Mouse (Mus musculus) forebrain, postnatal 0 days (tissue): ENCODE data around the gene Nipal4. TPM values are rescaled to one million over a fixed set of nuclear protein-coding genes. Genes with fewer than 3 reads are reported as not detected.

Source experiments
- ATAC-seq: fragments of 200-750 bp; cut with Nextera tagmentation; 2 replicates; pipeline ENCODE4 v1.8.0; 2017; ENCODE audit warnings: mild to moderate bottlenecking, moderate library complexity
- DNase-seq: peaks from one replicate; pipeline ENCODE4 v3.0.0-alpha.2; 2015
- H3K27ac ChIP-seq: fragments of 300-500 bp; sonication (generic); 2 replicates; pipeline ENCODE4 v1.5.1; 2014; ENCODE audit warnings: low read depth, mild to moderate bottlenecking, antibody characterized with exemption, low read length, moderate library complexity, mixed read lengths
- H3K27me3 ChIP-seq: fragments of 300-500 bp; sonication (generic); 2 replicates; pipeline ENCODE4 v1.6.1; 2014; ENCODE audit warnings: mild to moderate bottlenecking, low read length, mixed read lengths; ENCODE audit not compliant: insufficient read depth
- H3K36me3 ChIP-seq: fragments of 300-500 bp; sonication (generic); 2 replicates; pipeline ENCODE4 v1.6.1; 2014; ENCODE audit warnings: mild to moderate bottlenecking, moderate library complexity; ENCODE audit not compliant: insufficient read depth
- H3K4me1 ChIP-seq: fragments of 300-500 bp; sonication (generic); 2 replicates; pipeline ENCODE4 v1.6.1; 2014; ENCODE audit warnings: antibody characterized with exemption; ENCODE audit not compliant: insufficient read depth
- H3K4me2 ChIP-seq: fragments of 300-500 bp; sonication (generic); 2 replicates; pipeline ENCODE4 v1.6.1; 2014; ENCODE audit warnings: low read depth, mild to moderate bottlenecking, moderate library complexity
- H3K4me3 ChIP-seq: fragments of 300-500 bp; sonication (generic); 2 replicates; pipeline ENCODE4 v1.5.1; 2014; ENCODE audit warnings: low read depth, low read length, mixed read lengths
- H3K9ac ChIP-seq: fragments of 300-500 bp; sonication (generic); 2 replicates; pipeline ENCODE4 v1.6.1; 2014; ENCODE audit warnings: mild to moderate bottlenecking
- H3K9me3 ChIP-seq: fragments of 300-500 bp; sonication (generic); 2 replicates; pipeline ENCODE4 v1.6.1; 2016; ENCODE audit warnings: low read length
- CTCF ChIP-seq: sonication (generic); IDR thresholded peaks from 2 replicates; pipeline ENCODE4 v1.5.1; 2016; ENCODE audit warnings: antibody characterized with exemption, control low read depth, low read depth
- WGBS: fragments of 180-500 bp; shearing (Covaris S2); extraction: QIAGEN DNeasy Blood & Tissue Kit; methylation state at CpG from one replicate; pipeline ENCODE4 v1.1.7; 2014; 5-methylcytosine and 5-hydroxymethylcytosine counted together
- microRNA-seq, 2 experiments: library from miRNA; unstranded; fragments of <30 nt; microRNA quantifications; one replicate each; pipeline ENCODE4; 2016
- polyA plus RNA-seq: library from polyadenylated mRNA; unstranded; fragments of >200 nt; fragmentation: Nextera tagmentation; extraction: Ambion mirVana; gene quantifications from 2 replicates; pipeline ENCODE4 v1.2.1, GENCODE M21; 2015
- total RNA-seq: library from RNA; depleted of rRNA; stranded (reverse); fragments of >200 nt; gene quantifications from 2 replicates; pipeline ENCODE4 v1.2.3, GENCODE M21; 2014; rRNA removed

Gene Nipal4
- total and polyA plus RNA-seq, 2 experiments from 2014 or later = 0.07 to 0.14 TPM

DNA sequence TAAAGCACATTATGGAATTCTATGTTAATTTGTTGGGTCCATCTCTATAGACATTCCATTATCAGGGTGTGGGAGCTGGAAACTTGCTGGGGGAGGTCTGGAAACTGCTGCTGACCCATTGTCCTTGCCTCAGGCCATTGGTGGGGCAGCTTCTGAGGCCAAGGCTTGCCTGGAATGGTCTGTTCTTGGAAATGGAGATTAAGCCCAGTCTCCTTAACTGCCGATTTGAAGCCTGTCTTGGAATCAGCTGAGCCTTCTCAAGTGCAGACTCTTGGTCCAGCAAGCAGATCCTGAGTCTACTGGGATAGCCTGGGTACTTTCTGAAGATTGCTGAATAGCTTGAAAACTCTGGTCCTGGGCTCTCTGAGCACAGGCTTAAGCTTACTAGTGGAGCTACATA is 59.3 kb downstream of the Nipal4 start:
- no peak for ATAC-seq

DNA sequence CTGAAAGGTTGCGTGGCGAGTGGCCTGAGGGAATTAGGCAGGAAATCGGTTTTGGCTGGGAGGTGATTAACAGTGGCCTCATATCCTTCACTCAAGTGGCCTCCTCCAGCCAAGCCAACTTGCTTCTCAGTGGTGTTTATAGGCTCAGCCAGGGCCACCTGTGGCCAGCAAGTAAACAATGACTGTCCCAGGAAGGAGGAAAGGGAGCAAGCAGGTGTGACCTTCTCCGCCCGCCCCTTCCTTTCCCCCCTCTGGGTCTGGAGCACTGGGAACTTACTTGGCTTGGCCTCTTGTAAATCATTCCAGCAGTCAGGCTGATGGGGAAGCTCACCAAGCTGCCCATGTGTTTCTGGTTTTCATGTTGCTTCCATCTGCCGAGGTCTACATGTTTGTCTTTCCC is 64.2 kb downstream of the Nipal4 start:
- Histone ChIP-seq H3K4me3 (no peak overlapping the region), H3K27ac (no peak overlapping the region), H3K4me1 (no peaks in the 10 kb centered on the region), H3K9me3 (no peaks in the 10 kb centered on the region), H3K9ac (no peak overlapping the region), H3K27me3 (no peaks in the 10 kb centered on the region), H3K4me2 (no peak overlapping the region), H3K36me3 (peaks cover 22% of the 10 kb centered on the region)
- ATAC-seq = no peak
- DNase-seq = no peak
- 86% methylated on average over 6 of the region's 6 CpGs for WGBS
- no peak for TF ChIP-seq CTCF

More for the DNA sequence above, 59.3 kb downstream of the Nipal4 start:
- WGBS = 92% methylated on average over 1 of the region's 1 CpGs
- Histone ChIP-seq H3K27me3 (no peaks in the 10 kb centered on the region), H3K27ac (no peak overlapping the region), H3K4me3 (no peak overlapping the region), H3K4me1 (no peaks in the 10 kb centered on the region), H3K9me3 (no peaks in the 10 kb centered on the region), H3K9ac (no peak overlapping the region), H3K36me3 (peaks cover 7% of the 10 kb centered on the region), H3K4me2 (no peak overlapping the region)
- no peak for DNase-seq
- TF ChIP-seq CTCF = no peak

Small RNA genes lying within 50 kb of the gene (microRNA-seq; reads per million reads assigned to microRNA genes)
- gene Mir7239 (0 reads per million in 2 experiments), gene Mir8100 (0 to 0.12 reads per million in 2 experiments)

Other genes with a start within 250 kb of the Nipal4 start
- gene Lsm11, start 221.6 kb downstream of the Nipal4 start, total RNA-seq = 60.9 and 61.7 TPM in 2 replicates
- 14.7 and 23.6 TPM in 2 replicates for gene Lsm11, start 221.6 kb downstream of the Nipal4 start, polyA plus RNA-seq
- 12.2 and 13.2 TPM in 2 replicates for gene Thg1l, start 211.0 kb downstream of the Nipal4 start, total RNA-seq
- 8.0 and 10.1 TPM in 2 replicates for gene Thg1l, start 211.0 kb downstream of the Nipal4 start, polyA plus RNA-seq
- 0.23 and 0.57 TPM in 2 replicates for gene Sox30, start 186.2 kb downstream of the Nipal4 start, total RNA-seq
- 0.10 and 0.13 TPM in 2 replicates for gene Sox30, start 186.2 kb downstream of the Nipal4 start, polyA plus RNA-seq
- 9.2 and 15.1 TPM in 2 replicates for gene Gm12166, start 114.2 kb downstream of the Nipal4 start, total RNA-seq
- gene Gm12166, start 114.2 kb downstream of the Nipal4 start, polyA plus RNA-seq = 6.6 and 7.4 TPM in 2 replicates
- 16.2 and 19.8 TPM in 2 replicates for gene Adam19, start 110.5 kb downstream of the Nipal4 start, total RNA-seq
- 3.5 and 5.0 TPM in 2 replicates for gene Adam19, start 110.5 kb downstream of the Nipal4 start, polyA plus RNA-seq
- gene Fndc9, start 69.0 kb upstream of the Nipal4 start, total RNA-seq = 11.1 and 12.2 TPM in 2 replicates
- 9.9 and 15.9 TPM in 2 replicates for gene Fndc9, start 69.0 kb upstream of the Nipal4 start, polyA plus RNA-seq
- 92.5 and 114 TPM in 2 replicates for gene Cyfip2, start 146.4 kb upstream of the Nipal4 start, total RNA-seq
- 54.9 and 75.8 TPM in 2 replicates for gene Cyfip2, start 146.4 kb upstream of the Nipal4 start, polyA plus RNA-seq
- gene Itk, start 223.0 kb upstream of the Nipal4 start, total RNA-seq = 0.19 and 0.31 TPM in 2 replicates
- 0.05 and 0.06 TPM in 2 replicates for gene Itk, start 223.0 kb upstream of the Nipal4 start, polyA plus RNA-seq
- gene Fam71b, start 230.1 kb upstream of the Nipal4 start, total RNA-seq = not detected in 2 replicates
- gene Fam71b, start 230.1 kb upstream of the Nipal4 start, polyA plus RNA-seq = not detected in 2 replicates